Mouse (Mus musculus) MEL (cell line): Measurements from ENCODE around the gene Aox4.

Experiments
- CHD1 ChIP-seq: IDR thresholded peaks from 2 replicates; pipeline ENCODE4 v1.6.1; 2012; ENCODE audit warnings: low read depth, mild to moderate bottlenecking, inconsistent platforms, low read length, improper control_type of control experiment
- CTCF ChIP-seq, 3 experiments: IDR thresholded peaks in 2 of 3; conservative IDR thresholded peaks in 1 of 3; 2 replicates each; pipeline ENCODE4 v1.5.1; 2011 to 2012; ENCODE audit warnings: low read length in 3 of 3, low read depth in 2 of 3, mild to moderate bottlenecking in 2 of 3, improper control_type of control experiment in 1 of 3, inconsistent platforms in 1 of 3, mixed read lengths in 1 of 3, moderate library complexity in 1 of 3; ENCODE audit not compliant: control insufficient read depth in 1 of 3, insufficient read depth in 1 of 3, poor library complexity in 1 of 3, severe bottlenecking in 1 of 3
- MAX ChIP-seq: IDR thresholded peaks from 2 replicates; pipeline ENCODE4 v1.6.1; 2011; ENCODE audit warnings: low read length, improper control_type of control experiment
- MYC ChIP-seq: IDR thresholded peaks from 2 replicates; pipeline ENCODE4 v1.6.1; 2011; ENCODE audit warnings: low read depth, mild to moderate bottlenecking, low read length, improper control_type of control experiment, moderate library complexity
- POLR2A ChIP-seq, 2 experiments: IDR thresholded peaks; 2 replicates each; pipeline ENCODE4 v1.6.1; 2011 to 2012; ENCODE audit warnings: low read length in 2 of 2, mild to moderate bottlenecking in 2 of 2, control low read depth in 1 of 2, improper control_type of control experiment in 1 of 2, low read depth in 1 of 2, moderate library complexity in 1 of 2; ENCODE audit not compliant: control insufficient read depth in 1 of 2, insufficient read depth in 1 of 2, poor library complexity in 1 of 2

GRCm38 (mm10) chr1:58304296-58304695, 94.1 kb downstream of the Aox4 start:
- no peak for TF ChIP-seq MAX
- no peak for TF ChIP-seq CHD1
- TF ChIP-seq CTCF (IDR thresholded peaks at IDR 0.05 in 2 of 3, conservative IDR thresholded peaks at IDR 0.05 in 1 of 3; ENCODE audit: control insufficient read depth in 1 of 3, insufficient read depth in 1 of 3, low read depth in 2 of 3, low read length in 3 of 3, poor library complexity in 1 of 3, severe bottlenecking in 1 of 3): no peak
- no peak for TF ChIP-seq MYC
- TF ChIP-seq POLR2A (IDR thresholded peaks at IDR 0.05; ENCODE audit: control insufficient read depth in 1 of 2, insufficient read depth in 1 of 2, low read depth in 1 of 2, low read length in 2 of 2, poor library complexity in 1 of 2): no peak
